Mouse (Mus musculus) forebrain, embryonic 14.5 days (tissue): Measurements from ENCODE around the gene Ccdc159. TPM values are rescaled to one million over a fixed set of nuclear protein-coding genes. Genes with fewer than 3 reads are reported as not detected.

ENCODE experiments used
- ATAC-seq: fragments of 200-750 bp; cut with Nextera tagmentation; 2 replicates; pipeline ENCODE4 v1.8.0; 2017; ENCODE audit warnings: mild to moderate bottlenecking, moderate library complexity
- DNase-seq: peaks from one replicate; pipeline ENCODE4 v3.0.0-alpha.2; 2015; ENCODE audit warnings: low spot score
- H3K27ac ChIP-seq: fragments of 300-500 bp; sonication (generic); 2 replicates; pipeline ENCODE4 v1.5.1; 2014; ENCODE audit warnings: low read depth, mild to moderate bottlenecking, control low read depth, low read length, moderate library complexity
- H3K27me3 ChIP-seq: fragments of 300-500 bp; sonication (generic); replicated peaks from 2 replicates; pipeline ENCODE4 v1.6.1; 2014; ENCODE audit warnings: low read length, control low read depth, mixed read lengths; ENCODE audit not compliant: control insufficient read depth, insufficient read depth
- H3K36me3 ChIP-seq: fragments of 300-500 bp; sonication (generic); 2 replicates; pipeline ENCODE4 v1.6.1; 2014; ENCODE audit warnings: low read length, control low read depth; ENCODE audit not compliant: control insufficient read depth, insufficient read depth
- H3K4me1 ChIP-seq: fragments of 300-500 bp; sonication (generic); 2 replicates; pipeline ENCODE4 v1.6.1; 2014; ENCODE audit warnings: antibody characterized with exemption, low read length, control low read depth; ENCODE audit not compliant: control insufficient read depth, insufficient read depth
- H3K4me2 ChIP-seq: fragments of 300-500 bp; sonication (generic); 2 replicates; pipeline ENCODE4 v1.6.1; 2014; ENCODE audit warnings: mild to moderate bottlenecking, control low read depth, low read length
- H3K4me3 ChIP-seq: fragments of 300-500 bp; sonication (generic); 2 replicates; pipeline ENCODE4 v1.5.1; 2014; ENCODE audit warnings: low read depth, low read length, control low read depth
- H3K9ac ChIP-seq: fragments of 300-500 bp; sonication (generic); 2 replicates; pipeline ENCODE4 v1.6.1; 2014; ENCODE audit warnings: mild to moderate bottlenecking, low read length, control low read depth, moderate library complexity
- H3K9me3 ChIP-seq: fragments of 300-500 bp; sonication (generic); replicated peaks from 2 replicates; pipeline ENCODE4 v1.6.1; 2016; ENCODE audit warnings: low read length, control low read depth, mixed read lengths; ENCODE audit not compliant: control insufficient read depth
- WGBS: fragments of 180-500 bp; shearing (Covaris S2); extraction: QIAGEN DNeasy Blood & Tissue Kit; methylation state at CpG from one replicate; pipeline ENCODE4 v1.1.7; 2014; 5-methylcytosine and 5-hydroxymethylcytosine counted together
- polyA plus RNA-seq: library from polyadenylated mRNA; unstranded; fragments of >200 nt; fragmentation: Nextera tagmentation; extraction: Ambion mirVana; gene quantifications from 2 replicates; pipeline ENCODE4 v1.2.1, GENCODE M21; 2014

The Ccdc159 gene
- polyA plus RNA-seq, 1 experiment from 2014 or later, result 3.5 TPM

GRCm38 (mm10) chr9:21938234-21938855 is 11.1 kb downstream of the Ccdc159 start:
- Histone ChIP-seq H3K36me3 (peaks cover 22% of the 10 kb centered on the region), H3K9me3 (no peaks in the 10 kb centered on the region), H3K27me3 (no peaks in the 10 kb centered on the region; the same call in 1 of the 2 replicates), H3K27ac (no peak overlapping the region), H3K9ac (peak overlapping the region; percentile 13; the same call in 1 of the 2 replicates), H3K4me2 (peak overlapping the region; percentile 74), H3K4me1 (peaks cover 10% of the 10 kb centered on the region), H3K4me3 (peak overlapping the region; percentile 71)
- 83% methylated on average over 4 of the region's 4 CpGs for WGBS
- DNase-seq (no peak), ATAC-seq (no peak)

GRCm38 (mm10) chr9:21943046-21943445 is 15.8 kb downstream of the Ccdc159 start:
- no peak for DNase-seq

GRCm38 (mm10) chr9:21943638-21944037 is 16.4 kb downstream of the Ccdc159 start:
- Histone ChIP-seq H3K4me2 (no peak overlapping the region), H3K4me3 (no peak overlapping the region), H3K9ac (no peak overlapping the region), H3K4me1 (no peaks in the 10 kb centered on the region), H3K27me3 (no peaks in the 10 kb centered on the region), H3K27ac (no peak overlapping the region), H3K9me3 (no peaks in the 10 kb centered on the region), H3K36me3 (peaks cover 32% of the 10 kb centered on the region)
- DNase-seq, result no peak
- 0 out of 2 replicates have a peak, but pooled peaks have one; percentile 6 for ATAC-seq
- WGBS, result 60% methylated on average over 12 of the region's 12 CpGs

More at GRCm38 (mm10) chr9:21943046-21943445, 15.8 kb downstream of the Ccdc159 start:
- Histone ChIP-seq H3K9me3 (no peaks in the 10 kb centered on the region), H3K9ac (no peak overlapping the region), H3K4me3 (no peak overlapping the region), H3K4me1 (peaks cover 5% of the 10 kb centered on the region), H3K27ac (no peak overlapping the region), H3K36me3 (peaks cover 32% of the 10 kb centered on the region), H3K27me3 (no peaks in the 10 kb centered on the region), H3K4me2 (no peak overlapping the region)
- WGBS, result 85% methylated on average over 11 of the region's 12 CpGs
- no peak for ATAC-seq

- Histone ChIP-seq H3K4me1 (no peaks in the 10 kb centered on the region), H3K4me2 (no peak overlapping the region), H3K9ac (no peak overlapping the region), H3K4me3 (no peak overlapping the region), H3K27ac (no peak overlapping the region), H3K27me3 (no peaks in the 10 kb centered on the region), H3K9me3 (no peaks in the 10 kb centered on the region), H3K36me3 (peaks cover 32% of the 10 kb centered on the region)
- DNase-seq, result no peak
- no peak for ATAC-seq
- 25% methylated on average over 23 of the region's 23 CpGs for WGBS
These were observed 17.0 kb downstream of the Ccdc159 start for GRCm38 (mm10) chr9:21944267-21944666.

DNA sequence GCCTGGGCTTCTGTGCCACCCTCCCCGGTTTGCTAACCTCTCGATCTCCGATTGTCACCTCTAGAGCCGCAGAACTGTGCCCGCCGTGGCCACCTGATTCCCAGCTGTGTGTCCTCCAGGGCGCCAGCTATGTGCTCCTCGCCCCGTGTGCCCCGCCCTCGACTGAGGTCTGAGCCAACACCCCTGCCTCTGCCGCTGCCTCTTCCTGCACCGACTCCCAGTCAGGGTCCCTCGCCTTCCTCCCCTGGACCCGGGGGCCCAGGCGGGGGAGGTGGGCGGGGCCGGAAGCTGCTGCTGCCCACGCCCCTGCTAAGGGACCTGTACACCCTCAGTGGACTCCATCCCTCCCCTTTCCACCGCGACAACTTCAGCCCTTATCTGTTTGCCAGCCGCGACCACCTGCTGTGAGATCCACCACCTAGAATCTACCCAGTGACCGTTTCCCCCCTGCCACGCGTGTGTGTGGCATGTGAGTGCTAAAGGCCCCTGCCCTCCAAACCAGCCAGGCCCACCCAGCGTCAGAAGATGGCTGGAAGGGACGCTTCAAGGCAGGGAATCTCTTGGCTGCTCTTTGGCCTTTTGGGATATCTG is 20.4 kb downstream of the Ccdc159 start:
- 7% methylated on average over 27 of the region's 28 CpGs for WGBS
- Histone ChIP-seq H3K9me3 (no peaks in the 10 kb centered on the region), H3K27ac (no peak overlapping the region), H3K9ac (no peak overlapping the region), H3K4me3 (no peak overlapping the region), H3K27me3 (no peaks in the 10 kb centered on the region), H3K36me3 (peaks cover 10% of the 10 kb centered on the region; the same call in 1 of the 2 replicates), H3K4me2 (no peak overlapping the region), H3K4me1 (no peaks in the 10 kb centered on the region)
- ATAC-seq (no peak), DNase-seq (no peak)

DNA sequence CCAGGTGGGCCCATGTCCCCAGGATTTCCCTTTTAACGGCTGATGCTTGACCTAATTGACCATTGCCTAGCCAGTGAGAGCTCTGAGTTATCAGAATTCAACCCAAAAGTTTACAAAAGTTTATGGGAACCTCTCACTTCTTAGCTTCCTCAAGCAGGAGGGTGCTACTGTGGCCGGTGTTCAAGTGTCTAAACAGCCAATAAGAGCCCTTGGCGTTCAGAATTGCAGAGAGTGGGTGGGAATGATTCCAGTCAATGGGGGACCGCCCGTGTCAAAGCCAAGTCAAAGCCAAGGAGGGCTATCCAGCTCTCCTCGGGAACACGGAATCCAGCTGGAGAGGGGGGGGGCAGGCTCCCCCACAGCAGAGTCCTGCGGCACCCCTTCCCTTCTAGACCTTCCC is 20.9 kb downstream of the Ccdc159 start:
- WGBS, result 54% methylated on average over 8 of the region's 8 CpGs
- DNase-seq, result no peak
- Histone ChIP-seq H3K4me1 (0 out of 2 replicates have a peak, but pooled peaks cover under 1% of the 10 kb centered on the region), H3K9ac (no peak overlapping the region), H3K27ac (no peak overlapping the region), H3K4me2 (no peak overlapping the region), H3K9me3 (no peaks in the 10 kb centered on the region), H3K4me3 (no peak overlapping the region), H3K27me3 (no peaks in the 10 kb centered on the region), H3K36me3 (peaks cover 10% of the 10 kb centered on the region; the same call in 1 of the 2 replicates)
- ATAC-seq, result no peak

GRCm38 (mm10) chr9:21948790-21949189 is 21.5 kb downstream of the Ccdc159 start:
- Histone ChIP-seq H3K36me3 (peaks cover 10% of the 10 kb centered on the region; the same call in 1 of the 2 replicates), H3K9me3 (no peaks in the 10 kb centered on the region), H3K4me2 (no peak overlapping the region), H3K4me1 (0 out of 2 replicates have a peak, but pooled peaks cover 2% of the 10 kb centered on the region), H3K27ac (no peak overlapping the region), H3K4me3 (no peak overlapping the region), H3K27me3 (no peaks in the 10 kb centered on the region), H3K9ac (no peak overlapping the region)
- no peak for ATAC-seq
- 71% methylated on average over 6 of the region's 6 CpGs for WGBS
- no peak for DNase-seq

DNA sequence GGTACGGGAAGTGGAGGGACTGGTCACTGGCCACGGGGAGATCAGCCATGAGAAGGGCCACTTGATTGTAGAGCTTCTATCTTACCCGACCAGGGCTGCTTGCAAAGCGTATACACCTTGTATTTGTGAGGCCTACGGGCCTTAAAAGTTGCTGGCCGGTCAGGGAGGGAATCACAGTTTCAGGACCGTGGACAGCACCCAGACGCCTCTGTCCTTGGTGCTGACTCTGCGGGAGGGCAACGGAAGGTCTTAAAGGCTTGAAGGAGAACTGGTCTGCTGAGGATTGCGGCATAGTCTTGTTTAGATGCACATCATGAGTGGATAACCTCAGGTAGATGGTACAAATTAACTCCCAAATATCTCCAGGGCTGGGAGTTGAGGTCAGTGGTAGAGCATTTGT is 23.1 kb downstream of the Ccdc159 start:
- Histone ChIP-seq H3K27ac (no peak overlapping the region), H3K9ac (no peak overlapping the region), H3K4me1 (0 out of 2 replicates have a peak, but pooled peaks cover 2% of the 10 kb centered on the region), H3K27me3 (no peaks in the 10 kb centered on the region), H3K9me3 (no peaks in the 10 kb centered on the region), H3K4me2 (no peak overlapping the region), H3K4me3 (no peak overlapping the region), H3K36me3 (peaks cover 10% of the 10 kb centered on the region; the same call in 1 of the 2 replicates)
- DNase-seq (no peak), ATAC-seq (no peak)
- 17% methylated on average over 11 of the region's 11 CpGs for WGBS

- no peak overlapping the region for H3K27ac ChIP-seq
- WGBS, result 83% methylated on average over 3 of the region's 3 CpGs
These were observed 24.7 kb downstream of the Ccdc159 start for GRCm38 (mm10) chr9:21951977-21952376.

More at GRCm38 (mm10) chr9:21951977-21952376, 24.7 kb downstream of the Ccdc159 start:
- Histone ChIP-seq H3K36me3 (peaks cover 5% of the 10 kb centered on the region; the same call in 1 of the 2 replicates), H3K4me2 (no peak overlapping the region), H3K9ac (no peak overlapping the region), H3K4me1 (peaks cover 8% of the 10 kb centered on the region), H3K9me3 (no peaks in the 10 kb centered on the region), H3K27me3 (no peaks in the 10 kb centered on the region), H3K4me3 (no peak overlapping the region)
- DNase-seq (no peak), ATAC-seq (no peak)
